Mouse (Mus musculus) liver, embryonic 15.5 days (tissue): ENCODE data around the gene Siah1a. TPM values are rescaled to one million over a fixed set of nuclear protein-coding genes. Genes with fewer than 3 reads are reported as not detected.

ENCODE experiments used
- ATAC-seq: fragments of 200-750 bp; cut with Nextera tagmentation; 2 replicates; pipeline ENCODE4 v1.8.0; 2017; ENCODE audit warnings: moderate number of reproducible peaks, mild to moderate bottlenecking, moderate library complexity; ENCODE audit not compliant: insufficient read depth
- H3K27ac ChIP-seq: fragments of 300-500 bp; sonication (generic); replicated peaks from 2 replicates; pipeline ENCODE4 v1.5.1; 2015; ENCODE audit warnings: mild to moderate bottlenecking, inconsistent platforms
- H3K27me3 ChIP-seq: fragments of 300-500 bp; sonication (generic); 2 replicates; pipeline ENCODE4 v1.6.1; 2015; ENCODE audit warnings: mild to moderate bottlenecking, inconsistent platforms
- H3K36me3 ChIP-seq: fragments of 300-500 bp; sonication (generic); replicated peaks from 2 replicates; pipeline ENCODE4 v1.6.1; 2015; ENCODE audit warnings: moderate library complexity, mild to moderate bottlenecking, inconsistent platforms
- H3K4me1 ChIP-seq: fragments of 300-500 bp; sonication (generic); replicated peaks from 2 replicates; pipeline ENCODE4 v1.6.1; 2015; ENCODE audit warnings: inconsistent platforms
- H3K4me2 ChIP-seq: fragments of 300-500 bp; sonication (generic); 2 replicates; pipeline ENCODE4 v1.6.1; 2015; ENCODE audit warnings: moderate library complexity, mild to moderate bottlenecking, inconsistent platforms
- H3K4me3 ChIP-seq: fragments of 300-500 bp; sonication (generic); replicated peaks from 2 replicates; pipeline ENCODE4 v1.5.1; 2015; ENCODE audit warnings: mild to moderate bottlenecking, inconsistent platforms
- H3K9ac ChIP-seq: fragments of 300-500 bp; sonication (generic); 2 replicates; pipeline ENCODE4 v1.6.1; 2015; ENCODE audit warnings: moderate library complexity, mild to moderate bottlenecking, inconsistent platforms
- H3K9me3 ChIP-seq: fragments of 300-500 bp; sonication (generic); replicated peaks from 2 replicates; pipeline ENCODE4 v1.6.1; 2016; ENCODE audit warnings: inconsistent platforms
- WGBS: fragments of 180-500 bp; shearing (Covaris S2); methylation state at CpG from one replicate; pipeline ENCODE4 v1.1.7; 2015; ENCODE audit warnings: mixed read lengths; ENCODE audit not compliant: insufficient replicate concordance; 5-methylcytosine and 5-hydroxymethylcytosine counted together
- polyA plus RNA-seq: library from polyadenylated mRNA; unstranded; fragments of >200 nt; fragmentation: Nextera tagmentation; extraction: Ambion mirVana; gene quantifications from 2 replicates; pipeline ENCODE4 v1.2.1, GENCODE M21; 2015

The Siah1a gene
- polyA plus RNA-seq, 1 experiment from 2014 or later = 15.4 TPM

GRCm38 (mm10) chr8:86695703-86696102 lies 50.0 kb downstream of the Siah1a start:
- no peak overlapping the region for H3K4me2 ChIP-seq
- WGBS = 65% methylated on average over 2 of the region's 2 CpGs
- 0 out of 2 replicates have a peak, but pooled peaks have one; percentile 15 for ATAC-seq
- no peaks in the 10 kb centered on the region for H3K9me3 ChIP-seq
- peaks cover 16% of the 10 kb centered on the region for H3K4me1 ChIP-seq
- H3K36me3 ChIP-seq = peaks cover 21% of the 10 kb centered on the region
- H3K4me3 ChIP-seq = no peak overlapping the region
- no peaks in the 10 kb centered on the region for H3K27me3 ChIP-seq
- no peak overlapping the region for H3K27ac ChIP-seq
- no peak overlapping the region for H3K9ac ChIP-seq

DNA sequence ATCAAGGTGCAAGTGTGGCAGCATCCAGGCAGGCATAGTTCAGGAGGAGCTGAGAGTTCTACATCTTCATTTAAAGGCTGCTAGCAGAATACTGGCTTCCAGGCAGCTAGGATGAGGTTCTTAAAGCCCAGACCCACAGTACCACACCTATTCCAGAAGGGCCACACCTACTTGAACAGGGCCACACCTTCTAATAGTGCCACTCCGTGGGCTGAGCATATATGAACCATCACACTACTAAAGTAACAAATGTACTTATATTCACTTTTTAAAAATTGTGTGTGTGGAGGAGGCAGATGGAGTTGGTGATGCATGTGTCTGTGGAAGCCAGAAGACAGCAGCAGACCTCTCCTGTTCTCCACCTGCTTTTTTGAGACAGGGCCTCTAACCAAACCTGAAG lies 51.7 kb downstream of the Siah1a start:
- Histone ChIP-seq H3K4me2 (no peak overlapping the region), H3K4me1 (peaks cover 16% of the 10 kb centered on the region), H3K27me3 (no peaks in the 10 kb centered on the region), H3K9me3 (no peaks in the 10 kb centered on the region), H3K36me3 (peaks cover 14% of the 10 kb centered on the region), H3K9ac (no peak overlapping the region), H3K4me3 (no peak overlapping the region), H3K27ac (no peak overlapping the region)
- no peak for ATAC-seq
- 28% methylated on average over 1 of the region's 1 CpGs for WGBS

DNA sequence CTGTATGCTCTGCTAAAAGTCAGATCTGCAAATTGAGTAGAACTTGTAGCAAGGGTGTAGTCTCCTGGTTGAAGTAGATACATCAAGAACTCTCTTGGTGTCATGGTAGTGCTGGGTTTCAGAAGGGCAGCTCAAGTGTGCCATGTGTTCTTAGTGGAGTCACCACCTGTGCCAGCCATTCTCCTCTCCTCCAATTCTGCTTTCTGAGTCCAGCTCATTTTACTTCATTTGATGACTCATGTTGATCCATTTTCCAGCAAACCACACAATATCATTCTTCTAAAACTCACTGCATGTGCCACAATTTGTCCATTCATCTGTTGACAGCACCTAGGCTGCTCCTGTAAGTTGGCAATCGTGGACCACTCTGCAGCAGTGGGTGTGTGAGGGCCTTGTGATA lies 53.6 kb downstream of the Siah1a start:
- H3K4me3 ChIP-seq = no peak overlapping the region
- H3K36me3 ChIP-seq = peaks cover 14% of the 10 kb centered on the region
- no peaks in the 10 kb centered on the region for H3K9me3 ChIP-seq
- ATAC-seq = no peak
- H3K27ac ChIP-seq = no peak overlapping the region
- H3K4me2 ChIP-seq = no peak overlapping the region
- WGBS = 62% methylated on average over 1 of the region's 1 CpGs
- H3K27me3 ChIP-seq = no peaks in the 10 kb centered on the region
- H3K4me1 ChIP-seq = peaks cover 16% of the 10 kb centered on the region
- no peak overlapping the region for H3K9ac ChIP-seq

GRCm38 (mm10) chr8:86686629-86687028 lies 59.1 kb downstream of the Siah1a start:
- no peak overlapping the region for H3K9ac ChIP-seq
- 53% methylated on average over 3 of the region's 3 CpGs for WGBS
- H3K27ac ChIP-seq = no peak overlapping the region
- H3K9me3 ChIP-seq = no peaks in the 10 kb centered on the region
- no peaks in the 10 kb centered on the region for H3K27me3 ChIP-seq
- H3K4me2 ChIP-seq = no peak overlapping the region
- ATAC-seq = no peak
- H3K36me3 ChIP-seq = 0 out of 2 replicates have a peak, but pooled peaks cover 3% of the 10 kb centered on the region
- no peak overlapping the region for H3K4me3 ChIP-seq
- H3K4me1 ChIP-seq = no peaks in the 10 kb centered on the region

Other genes with a start within 250 kb of the Siah1a start
- not detected in 2 replicates for gene Abcc12, start 165.2 kb downstream of the Siah1a start, polyA plus RNA-seq
- gene Lonp2, start 121.9 kb downstream of the Siah1a start, polyA plus RNA-seq = 36.5 and 38.7 TPM in 2 replicates
- 0.91 and 1.3 TPM in 2 replicates for gene Gm10638, start 235 bp downstream of the Siah1a start, polyA plus RNA-seq
- gene N4bp1, start 139.3 kb upstream of the Siah1a start, polyA plus RNA-seq = 2.3 and 2.6 TPM in 2 replicates